Mouse (Mus musculus) adrenal gland, adult 8-10 months (tissue): ENCODE data around the gene Ubfd1. TPM values are rescaled to one million over a fixed set of nuclear protein-coding genes. Genes with fewer than 3 reads are reported as not detected.
"Not testable (repeated sequence)": the region's sequence is repeated elsewhere in the genome, so short reads cannot be mapped to it uniquely, and the experiment has no call there.

Source experiments
- DNase-seq: peaks from one replicate; pipeline ENCODE4 v3.0.0; 2022
- total RNA-seq, 4 experiments: library from RNA; stranded (reverse); gene quantifications; 2 replicates each; pipeline ENCODE4 v1.2.4; 2022

Gene Ubfd1
- total RNA-seq, 4 experiments from 2014 or later: 46.0 to 56.0 (median 50.4) TPM

DNA sequence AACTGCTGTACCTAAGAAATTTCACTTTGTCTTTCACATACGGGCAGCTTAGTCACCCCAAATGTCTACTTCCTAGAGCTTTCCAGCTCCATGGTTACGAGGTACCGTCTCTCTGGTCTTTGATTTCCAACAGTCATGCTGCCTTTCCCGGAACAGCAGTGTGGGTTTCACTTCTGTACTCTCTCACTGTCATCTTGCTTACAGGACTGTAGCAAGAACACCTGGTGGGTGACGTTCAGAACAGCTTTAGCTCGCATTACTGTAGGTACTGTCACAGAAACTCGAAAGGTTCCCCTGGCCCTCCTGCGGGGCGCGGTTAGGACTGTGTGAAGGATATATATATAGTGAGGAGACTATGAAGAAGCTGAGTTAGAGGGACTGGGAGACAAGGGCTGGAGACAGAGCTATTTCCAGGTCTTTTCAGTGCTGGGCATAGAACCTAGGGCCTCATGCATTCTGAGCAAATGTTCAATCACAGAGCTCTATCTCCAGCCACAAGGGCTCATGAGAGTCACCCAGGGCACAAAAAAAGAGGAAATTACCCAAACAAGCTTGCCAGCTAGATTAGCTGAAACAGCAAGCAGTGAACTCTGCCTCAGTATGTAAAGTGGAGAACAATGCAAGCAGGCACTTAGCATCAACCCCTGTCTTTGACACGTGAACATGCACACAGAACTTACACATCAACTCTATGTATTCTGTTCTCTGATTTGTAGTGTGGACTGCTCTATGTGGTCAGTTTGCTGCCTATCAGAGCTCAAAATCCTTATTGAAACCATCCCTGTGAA is 20.4 kb downstream of the Ubfd1 start:
- DNase-seq: no peak

DNA sequence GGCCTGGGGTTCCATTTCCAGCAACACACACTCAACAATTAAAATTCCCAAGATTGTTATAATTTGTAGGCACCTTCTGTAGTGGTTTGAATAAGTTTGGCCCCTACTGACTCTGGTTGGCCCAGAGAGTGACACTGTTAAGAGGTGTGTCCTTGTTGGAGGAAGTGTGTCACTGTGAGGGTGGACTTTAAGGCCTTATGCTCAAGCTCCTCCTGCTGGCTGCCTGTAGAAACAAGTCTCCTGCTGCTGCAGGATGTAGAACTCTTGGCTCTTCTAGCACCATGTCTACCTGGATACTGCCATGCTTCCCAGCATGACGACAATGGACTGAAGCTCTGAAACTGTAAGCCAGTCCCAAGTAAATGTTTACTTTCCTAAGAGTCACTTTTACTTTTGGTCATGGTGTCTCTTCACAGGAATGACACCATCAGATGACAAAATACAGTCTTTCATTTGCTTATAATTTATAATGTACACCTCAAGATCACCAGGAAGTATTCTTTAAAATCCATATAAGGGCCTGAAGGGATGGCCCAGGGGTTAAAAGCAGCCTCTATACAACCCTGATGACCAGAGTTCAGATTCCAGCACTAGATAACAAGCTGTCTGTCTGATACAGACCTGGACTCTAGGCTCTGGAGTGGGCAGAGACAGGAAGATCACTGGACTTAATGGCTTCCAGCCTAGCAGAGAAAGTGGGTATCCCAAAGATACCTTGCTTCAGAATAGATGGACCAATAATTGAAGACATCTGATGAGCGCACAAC is 27.8 kb downstream of the Ubfd1 start:
- DNase-seq: no peak

GRCm38 (mm10) chr7:122098009-122098408 is 31.0 kb downstream of the Ubfd1 start:
- DNase-seq: no peak

- DNase-seq: no peak
Observed at GRCm38 (mm10) chr7:122099222-122099621, 32.2 kb downstream of the Ubfd1 start.

DNA sequence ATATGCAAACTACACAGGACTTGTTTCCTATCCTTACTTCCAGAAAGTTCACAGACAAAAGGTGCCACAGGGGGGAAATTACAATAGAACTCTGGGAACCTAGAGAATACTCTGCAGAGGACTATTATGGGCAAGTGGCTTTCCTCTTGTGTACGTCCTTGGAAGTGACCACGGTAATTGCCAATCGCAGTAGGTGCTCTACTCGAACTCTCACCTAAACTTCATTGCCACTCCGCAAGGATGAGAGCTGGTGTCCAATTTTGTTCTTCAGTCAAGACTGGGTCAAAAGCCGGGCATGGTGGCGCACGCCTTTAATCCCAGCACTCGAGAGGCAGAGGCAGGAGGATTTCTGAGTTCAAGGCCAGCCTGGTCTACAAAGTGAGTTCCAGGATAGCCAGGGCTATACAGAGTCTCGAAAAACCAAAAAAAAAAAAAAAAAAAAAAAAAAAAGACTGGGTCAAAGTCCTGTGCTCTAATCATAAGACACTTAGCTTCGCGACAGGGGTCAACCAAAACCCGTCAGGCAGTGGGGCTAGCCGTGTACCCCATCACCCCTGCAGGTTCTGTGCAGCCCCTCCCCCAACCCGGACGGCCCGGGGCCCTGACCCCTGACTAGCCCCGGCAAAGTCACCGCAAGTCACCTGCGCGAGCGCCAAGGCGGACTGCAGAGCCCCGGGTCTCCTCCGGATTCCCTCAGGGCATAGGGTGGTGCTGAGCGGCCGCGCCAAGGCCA is 34.2 kb downstream of the Ubfd1 start:
- DNase-seq: not testable (repeated sequence)

GRCm38 (mm10) chr7:122101747-122102244 is 34.8 kb downstream of the Ubfd1 start, which contains the start of gene Ndufab1:
Gene Ndufab1, minus strand, starts transcription at chr7:122101886.
- peak; percentile 78 for DNase-seq

- DNase-seq: no peak
Observed at GRCm38 (mm10) chr7:122108206-122108605, 41.2 kb downstream of the Ubfd1 start.

GRCm38 (mm10) chr7:122123518-122123917 is 56.5 kb downstream of the Ubfd1 start:
- DNase-seq: no peak

- no peak for DNase-seq
Observed at GRCm38 (mm10) chr7:122125636-122126035, 58.7 kb downstream of the Ubfd1 start.

DNA sequence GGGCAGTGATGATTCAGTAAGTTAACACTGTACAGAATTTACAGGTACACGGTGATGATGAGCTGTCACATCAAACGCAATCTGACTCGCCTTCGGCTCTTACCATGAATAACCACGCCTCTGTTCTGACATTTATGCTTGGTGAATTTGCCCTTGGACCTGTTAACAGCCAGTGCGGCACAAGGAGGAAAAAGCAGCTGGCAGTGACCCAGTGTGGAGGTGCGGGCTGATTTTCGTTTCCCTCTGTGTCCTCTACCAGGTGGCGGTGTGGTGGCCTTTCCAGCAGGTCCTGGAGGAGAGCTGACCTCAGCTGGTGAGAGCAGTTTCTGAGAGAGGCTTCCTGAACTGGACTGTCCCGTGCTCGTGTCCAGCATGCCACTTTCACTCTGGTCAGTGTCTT is 60.0 kb downstream of the Ubfd1 start:
- DNase-seq: no peak

Other genes starting within 250 kb of the Ubfd1 start
- under 1 TPM; 0.11 to 0.44 (median 0.13) TPM for gene Scnn1b, start 202.1 kb upstream of the Ubfd1 start, total RNA-seq
- 10 to 100 TPM; 31.8 to 48.8 (median 40.1) TPM for gene Cog7, start 85.5 kb upstream of the Ubfd1 start, total RNA-seq
- 10 to 100 TPM; 18.0 to 29.3 (median 22.4) TPM for gene Gga2, start 46.0 kb upstream of the Ubfd1 start, total RNA-seq
- 10 to 100 TPM; 17.8 to 23.3 (median 20.0) TPM for gene Ears2, start 88 bp downstream of the Ubfd1 start, total RNA-seq
- 100 to 1,000 TPM; 279 to 424 (median 346) TPM for gene Ndufab1, start 34.7 kb downstream of the Ubfd1 start, total RNA-seq
- 1 to 10 TPM; 1.5 to 2.5 (median 2.1) TPM for gene Palb2, start 65.8 kb downstream of the Ubfd1 start, total RNA-seq
- gene Dctn5, start 65.9 kb downstream of the Ubfd1 start, total RNA-seq: 10 to 100 TPM; 63.1 to 82.7 (median 76.1) TPM
- gene Plk1, start 92.3 kb downstream of the Ubfd1 start, total RNA-seq: 1 to 10 TPM; 2.1 to 3.1 (median 2.6) TPM
- gene Ern2, start 119.0 kb downstream of the Ubfd1 start, total RNA-seq: under 1 TPM; 0.15 to 0.43 (median 0.35) TPM
- 1 to 10 TPM; 1.2 to 4.5 (median 2.4) TPM for gene Chp2, start 152.3 kb downstream of the Ubfd1 start, total RNA-seq
- 10 to 100 TPM; 15.1 to 28.3 (median 21.8) TPM for gene Prkcb, start 221.6 kb downstream of the Ubfd1 start, total RNA-seq